Mouse (Mus musculus) ES-Bruce4 (cell line): ENCODE data around the gene Spz1.

ENCODE experiments used
- CTCF ChIP-seq: IDR thresholded peaks from one replicate; pipeline ENCODE4 v1.8.1; 2011; ENCODE audit warnings: low read depth, low read length
- EP300 ChIP-seq: IDR thresholded peaks from 2 replicates; pipeline ENCODE4 v1.6.1; 2011; ENCODE audit warnings: low read depth, low read length; ENCODE audit not compliant: insufficient read depth
- POLR2A ChIP-seq: IDR thresholded peaks from one replicate; pipeline ENCODE4 v1.8.1; 2011; ENCODE audit warnings: low read length; ENCODE audit not compliant: insufficient read depth

DNA sequence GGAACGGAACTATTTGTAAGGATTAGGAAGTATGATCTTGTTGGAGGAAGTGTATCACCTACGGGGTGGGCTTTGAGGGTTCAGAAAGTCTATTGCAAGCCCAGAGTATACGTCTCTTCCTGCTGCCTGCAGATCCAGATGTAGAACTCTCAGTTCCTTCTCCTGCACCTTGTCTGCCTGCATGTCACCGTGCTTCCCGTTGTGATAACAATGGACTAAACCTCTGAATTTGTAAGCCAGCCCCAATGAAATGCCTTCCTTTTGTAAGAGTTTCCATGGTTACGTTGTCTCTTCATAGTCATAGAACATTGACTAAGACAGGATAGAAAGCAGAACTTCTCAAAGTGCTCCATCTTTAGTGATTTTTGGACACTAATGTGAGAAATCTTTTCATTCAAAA is 716 bp upstream of the Spz1 start:
- TF ChIP-seq POLR2A (no peak), CTCF (no peak), EP300 (no peak)
